9 mouse cellular contexts compared by ENCODE assay signal in genomic region chr6:100195870-100196409, GRCm38 (mm10).
DNase-seq lines count a peak whose midpoint lies in the region; ATAC-seq lines count a peak whose summit lies in the region.
"Had no signal": no experiment of that assay in that cellular context is flagged by ENCODE, and none has a peak within 500 bp of the region (broad histone marks: within the 10 kb centered on the region; RNA-seq: fewer than 3 reads in every experiment).

No protein-coding gene starts in this region.

- no peak overlapping the region for H3K9ac ChIP-seq in forebrain, embryonic 14.5 days (ENCODE audit: low read length)
- no peak overlapping the region for H3K9ac ChIP-seq in hindbrain, embryonic 12.5 days
- no peak overlapping the region for H3K9ac ChIP-seq in limb, embryonic 15.5 days
- H3K9ac ChIP-seq in midbrain, embryonic 16.5 days (ENCODE audit: low read depth, low read length) = no peak overlapping the region

- no peaks in the 10 kb centered on the region for H3K36me3 ChIP-seq in forebrain, embryonic 14.5 days (ENCODE audit: control insufficient read depth, insufficient read depth, low read length)
- H3K36me3 ChIP-seq in hindbrain, embryonic 12.5 days = no peaks in the 10 kb centered on the region
- H3K36me3 ChIP-seq in limb, embryonic 15.5 days = no peaks in the 10 kb centered on the region
- H3K36me3 ChIP-seq in midbrain, embryonic 16.5 days (ENCODE audit: control insufficient read depth, insufficient read depth, low read length) = no peaks in the 10 kb centered on the region

- no peak for ATAC-seq in forebrain, embryonic 14.5 days
- peak; percentile 33 for ATAC-seq in hindbrain, embryonic 12.5 days (ENCODE audit: low FRiP score)
- ATAC-seq in limb, embryonic 15.5 days (ENCODE audit: insufficient number of reproducible peaks, low FRiP score, low TSS enrichment, low read depth) = peak; percentile 50
- peak; percentile 40 for ATAC-seq in midbrain, embryonic 16.5 days

- H3K27me3 ChIP-seq in forebrain, embryonic 14.5 days (replicated peaks; ENCODE audit: control insufficient read depth, insufficient read depth, low read length) = no peaks in the 10 kb centered on the region
- H3K27me3 ChIP-seq in hindbrain, embryonic 12.5 days = peaks cover 18% of the 10 kb centered on the region
- peaks cover 6% of the 10 kb centered on the region; the same call in 1 of the 2 replicates for H3K27me3 ChIP-seq in limb, embryonic 15.5 days
- no peaks in the 10 kb centered on the region for H3K27me3 ChIP-seq in midbrain, embryonic 16.5 days (ENCODE audit: control insufficient read depth, insufficient read depth, low read depth, low read length)

- peaks cover 6% of the 10 kb centered on the region for H3K4me1 ChIP-seq in forebrain, embryonic 14.5 days (ENCODE audit: control insufficient read depth, insufficient read depth, low read length)
- peaks cover 26% of the 10 kb centered on the region for H3K4me1 ChIP-seq in hindbrain, embryonic 12.5 days
- H3K4me1 ChIP-seq in limb, embryonic 15.5 days = peaks cover 61% of the 10 kb centered on the region
- peaks cover 3% of the 10 kb centered on the region; the same call in 1 of the 2 replicates for H3K4me1 ChIP-seq in midbrain, embryonic 16.5 days (ENCODE audit: control insufficient read depth, insufficient read depth, low read length)

- 0 out of 2 replicates have a peak overlapping the region, but pooled peaks have one; percentile 10 for H3K27ac ChIP-seq in forebrain, embryonic 14.5 days (ENCODE audit: low read depth, low read length)
- peak overlapping the region; percentile 40; the same call in 1 of the 2 replicates for H3K27ac ChIP-seq in hindbrain, embryonic 12.5 days
- H3K27ac ChIP-seq in limb, embryonic 15.5 days = peak overlapping the region; percentile 71
- H3K27ac ChIP-seq in midbrain, embryonic 16.5 days (ENCODE audit: low read length) = no peak overlapping the region

- no peaks in the 10 kb centered on the region for H3K9me3 ChIP-seq in forebrain, embryonic 14.5 days (replicated peaks; ENCODE audit: control insufficient read depth, low read length)
- H3K9me3 ChIP-seq in hindbrain, embryonic 12.5 days (replicated peaks) = no peaks in the 10 kb centered on the region
- H3K9me3 ChIP-seq in limb, embryonic 15.5 days = no peaks in the 10 kb centered on the region
- H3K9me3 ChIP-seq in midbrain, embryonic 16.5 days (replicated peaks; ENCODE audit: control insufficient read depth, low read length, poor library complexity, severe bottlenecking) = no peaks in the 10 kb centered on the region
- H3K9me3 ChIP-seq: megakaryocyte, embryonic 14.5 days had no signal

- 13% methylated on average over 7 of the region's 7 CpGs for WGBS in forebrain, embryonic 14.5 days
- 10% methylated on average over 7 of the region's 7 CpGs for WGBS in hindbrain, embryonic 12.5 days
- WGBS in limb, embryonic 15.5 days = 17% methylated on average over 7 of the region's 7 CpGs
- WGBS in midbrain, embryonic 16.5 days = 13% methylated on average over 7 of the region's 7 CpGs

- H3K4me3 ChIP-seq in forebrain, embryonic 14.5 days (ENCODE audit: low read depth, low read length) = no peak overlapping the region
- no peak overlapping the region for H3K4me3 ChIP-seq in hindbrain, embryonic 12.5 days
- H3K4me3 ChIP-seq in limb, embryonic 15.5 days = no peak overlapping the region
- H3K4me3 ChIP-seq in midbrain, embryonic 16.5 days (ENCODE audit: low read depth, low read length) = no peak overlapping the region
- H3K4me3 ChIP-seq: megakaryocyte, embryonic 14.5 days had no signal

- DNase-seq in adrenal gland, postnatal 25 days = peak; percentile 63
- peak; percentile 33 for DNase-seq in forebrain, embryonic 14.5 days (ENCODE audit: low spot score)
- DNase-seq in cerebellum, adult 9-11 months = no peak
- no peak for DNase-seq in spleen, postnatal 10 days (ENCODE audit: low spot score in 2 of 2)
- no peak for DNase-seq in T-cell, adult 2 months (ENCODE audit: low spot score)

- H3K4me2 ChIP-seq in forebrain, embryonic 14.5 days (ENCODE audit: low read length) = no peak overlapping the region
- 0 out of 2 replicates have a peak overlapping the region, but pooled peaks have one; percentile 2 for H3K4me2 ChIP-seq in hindbrain, embryonic 12.5 days (replicated peaks)
- H3K4me2 ChIP-seq in limb, embryonic 15.5 days = peak overlapping the region; percentile 0; the same call in 1 of the 2 replicates
- no peak overlapping the region for H3K4me2 ChIP-seq in midbrain, embryonic 16.5 days (ENCODE audit: low read length)

Comparison
In these comparisons a context has a peak if more than half of its experiments do, and no peak if none do; other contexts are left out.
1. DNase-seq: peak in adrenal gland, postnatal 25 days (single experiment) and forebrain, embryonic 14.5 days (single experiment); none in cerebellum, adult 9-11 months (single experiment), spleen, postnatal 10 days (0 of 2) and T-cell, adult 2 months (single experiment).
2. H3K4me2 ChIP-seq: peak in hindbrain, embryonic 12.5 days (single experiment) and limb, embryonic 15.5 days (single experiment); none in forebrain, embryonic 14.5 days (single experiment) and midbrain, embryonic 16.5 days (single experiment).